Mouse (Mus musculus): ENCODE data around the gene Parn. TPM values are rescaled to one million over a fixed set of nuclear protein-coding genes. Genes with fewer than 3 reads are reported as not detected.
A peak's percentile ranks its signal among the peaks of the same experiment; 100 is the strongest.

Gene Parn
- total and polyA plus RNA-seq, 2 experiments from 2014 or later: 13.2 to 32.1 TPM

DNA sequence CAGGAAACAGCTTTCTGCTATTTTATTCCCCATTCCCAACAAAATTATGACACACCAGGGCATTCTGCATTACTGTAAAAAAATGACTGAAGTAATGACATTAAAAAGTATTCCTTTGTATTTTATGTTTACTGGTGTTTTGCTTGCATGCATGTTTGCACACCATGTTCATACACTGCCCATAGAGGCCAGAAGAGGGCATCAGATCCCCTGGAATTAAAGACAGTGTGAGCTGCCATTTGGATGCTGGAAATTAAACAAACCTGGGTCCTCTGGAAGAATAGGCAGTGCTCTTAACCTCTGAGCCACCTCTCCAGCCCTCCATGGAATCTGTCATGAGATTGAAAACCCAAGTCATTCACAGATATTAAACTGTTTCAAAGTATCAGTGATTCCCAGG is 135.1 kb downstream of the Parn start:
- DNase-seq (ENCODE audit: low spot score) (peak; percentile 61), ATAC-seq (peak; percentile 63; the same call in 1 of the 2 replicates)
- TF ChIP-seq CTCF (IDR thresholded peaks at IDR 0.05; ENCODE audit: low read depth): peak; percentile 79
- Histone ChIP-seq H3K27me3 (ENCODE audit: insufficient read depth, low read length) (no peaks in the 10 kb centered on the region), H3K4me1 (ENCODE audit: insufficient read depth, low read length) (no peaks in the 10 kb centered on the region), H3K9ac (replicated peaks; ENCODE audit: low read length) (no peak overlapping the region), H3K4me2 (ENCODE audit: low read depth, low read length) (no peak overlapping the region), H3K36me3 (ENCODE audit: insufficient read depth, low read length) (no peaks in the 10 kb centered on the region), H3K27ac (no peak overlapping the region), H3K9me3 (ENCODE audit: low read length) (no peaks in the 10 kb centered on the region), H3K4me3 (ENCODE audit: low read length) (no peak overlapping the region)

DNA sequence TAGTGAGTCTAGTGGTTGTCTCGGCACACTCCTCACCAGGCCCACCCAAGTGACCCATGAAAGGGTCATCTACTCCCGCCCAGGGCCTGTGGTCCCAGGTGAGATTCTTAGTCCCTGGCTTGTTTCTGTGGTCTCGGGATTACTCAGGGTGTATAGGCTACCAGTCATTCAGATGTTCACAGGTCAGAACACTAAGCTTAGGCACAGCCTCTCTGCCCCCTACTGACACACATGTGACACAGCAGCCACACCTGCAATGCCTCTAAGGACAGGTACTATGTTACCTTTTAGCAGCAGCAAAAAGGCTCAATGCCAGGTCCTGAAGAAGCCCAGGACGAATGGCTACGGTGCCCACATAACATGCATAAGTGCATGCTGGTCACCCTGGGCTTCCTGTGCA is 136.7 kb downstream of the Parn start:
- no peak for DNase-seq (ENCODE audit: low spot score)
- Histone ChIP-seq H3K36me3 (ENCODE audit: insufficient read depth, low read length) (no peaks in the 10 kb centered on the region), H3K27ac (no peak overlapping the region), H3K4me3 (ENCODE audit: low read length) (no peak overlapping the region), H3K27me3 (ENCODE audit: insufficient read depth, low read length) (no peaks in the 10 kb centered on the region), H3K4me1 (ENCODE audit: insufficient read depth, low read length) (no peaks in the 10 kb centered on the region), H3K4me2 (ENCODE audit: low read depth, low read length) (no peak overlapping the region), H3K9ac (replicated peaks; ENCODE audit: low read length) (no peak overlapping the region), H3K9me3 (ENCODE audit: low read length) (no peaks in the 10 kb centered on the region)
- no peak for ATAC-seq
- WGBS: 89% methylated on average over 5 of the region's 5 CpGs
- no peak for TF ChIP-seq CTCF (IDR thresholded peaks at IDR 0.05; ENCODE audit: low read depth)

DNA sequence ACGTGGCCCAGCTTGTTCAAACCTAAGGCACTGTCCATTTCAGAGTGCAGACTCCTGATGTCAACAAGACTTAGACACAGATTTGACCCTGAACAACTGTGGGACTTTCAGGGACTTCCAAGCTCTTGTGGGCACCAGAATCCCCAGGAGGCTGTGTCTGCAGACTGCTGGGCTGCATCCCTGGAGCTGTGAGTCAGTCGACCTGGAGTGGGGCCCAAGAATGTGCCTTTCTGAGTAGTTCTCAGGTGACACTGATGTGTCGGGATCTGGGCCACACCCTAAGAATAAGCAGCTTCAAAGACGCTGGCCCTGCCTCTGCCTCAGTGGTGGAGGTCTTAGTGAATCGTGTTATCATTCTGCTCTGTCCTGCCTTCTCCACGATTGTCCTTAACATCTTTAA is 146.6 kb downstream of the Parn start:
- H3K4me1 ChIP-seq (ENCODE audit: insufficient read depth, low read length): no peaks in the 10 kb centered on the region
- H3K36me3 ChIP-seq (ENCODE audit: insufficient read depth, low read length): no peaks in the 10 kb centered on the region
- WGBS: 84% methylated on average over 6 of the region's 6 CpGs
- H3K27me3 ChIP-seq (ENCODE audit: insufficient read depth, low read length): no peaks in the 10 kb centered on the region
- ATAC-seq: no peak
- no peak overlapping the region for H3K4me3 ChIP-seq (ENCODE audit: low read length)
- no peak overlapping the region for H3K9ac ChIP-seq (replicated peaks; ENCODE audit: low read length)
- H3K27ac ChIP-seq: no peak overlapping the region
- no peak overlapping the region for H3K4me2 ChIP-seq (ENCODE audit: low read depth, low read length)
- TF ChIP-seq CTCF (IDR thresholded peaks at IDR 0.05; ENCODE audit: low read depth): no peak
- H3K9me3 ChIP-seq (ENCODE audit: low read length): no peaks in the 10 kb centered on the region
- no peak for DNase-seq (ENCODE audit: low spot score)

DNA sequence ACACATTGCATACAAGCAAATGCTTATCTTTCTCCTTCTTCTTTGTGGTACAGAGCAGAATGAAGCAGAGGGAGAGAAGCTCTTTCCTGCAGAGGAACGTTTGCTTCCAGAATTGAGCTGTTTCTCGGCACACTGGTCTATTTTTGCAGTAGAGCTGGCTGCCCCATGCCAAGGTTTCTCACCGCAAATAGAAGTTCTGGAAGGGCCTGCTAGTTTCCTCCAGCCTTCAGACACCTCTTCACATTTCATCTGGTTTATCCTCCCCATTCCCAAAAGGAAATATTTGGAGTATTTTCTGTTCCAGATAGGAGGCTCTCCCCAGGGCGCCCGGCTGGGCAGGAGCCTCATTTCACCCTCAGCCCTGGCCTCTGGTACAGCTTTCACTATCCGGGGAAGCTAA is 147.7 kb downstream of the Parn start:
- Histone ChIP-seq H3K4me3 (ENCODE audit: low read length) (no peak overlapping the region), H3K36me3 (ENCODE audit: insufficient read depth, low read length) (no peaks in the 10 kb centered on the region), H3K4me2 (ENCODE audit: low read depth, low read length) (no peak overlapping the region), H3K27ac (no peak overlapping the region), H3K4me1 (ENCODE audit: insufficient read depth, low read length) (no peaks in the 10 kb centered on the region), H3K27me3 (ENCODE audit: insufficient read depth, low read length) (no peaks in the 10 kb centered on the region), H3K9me3 (ENCODE audit: low read length) (no peaks in the 10 kb centered on the region), H3K9ac (replicated peaks; ENCODE audit: low read length) (no peak overlapping the region)
- DNase-seq (ENCODE audit: low spot score) (no peak), ATAC-seq (no peak)
- TF ChIP-seq CTCF (IDR thresholded peaks at IDR 0.05; ENCODE audit: low read depth): no peak
- WGBS: 91% methylated on average over 6 of the region's 6 CpGs

DNA sequence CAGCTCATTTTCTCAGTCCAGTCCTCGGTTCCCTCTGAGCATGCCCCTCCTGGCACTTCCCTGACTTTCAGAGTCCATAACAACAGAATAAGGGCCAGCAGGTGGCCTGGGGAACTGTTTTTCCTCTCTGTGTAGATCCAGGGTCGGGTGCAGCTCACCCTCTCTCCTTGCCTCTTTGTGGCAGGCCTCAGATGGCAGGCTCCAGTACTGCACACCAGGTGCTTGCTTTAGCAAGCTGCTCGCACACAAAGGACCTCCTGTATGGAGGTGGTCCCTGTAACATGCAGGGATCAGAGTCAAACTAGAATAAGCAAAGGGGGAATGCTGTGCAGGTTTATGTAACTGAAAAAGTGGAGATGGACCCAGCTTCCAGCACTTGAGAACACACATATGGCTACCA is 151.8 kb downstream of the Parn start:
- no peak overlapping the region for H3K4me3 ChIP-seq (ENCODE audit: low read length)
- H3K27ac ChIP-seq: no peak overlapping the region
- H3K4me2 ChIP-seq (ENCODE audit: low read depth, low read length): no peak overlapping the region
- no peak for DNase-seq (ENCODE audit: low spot score)
- H3K9me3 ChIP-seq (ENCODE audit: low read length): no peaks in the 10 kb centered on the region
- TF ChIP-seq CTCF (IDR thresholded peaks at IDR 0.05; ENCODE audit: low read depth): no peak
- H3K27me3 ChIP-seq (ENCODE audit: insufficient read depth, low read length): no peaks in the 10 kb centered on the region
- no peak overlapping the region for H3K9ac ChIP-seq (replicated peaks; ENCODE audit: low read length)
- H3K4me1 ChIP-seq (ENCODE audit: insufficient read depth, low read length): no peaks in the 10 kb centered on the region
- H3K36me3 ChIP-seq (ENCODE audit: insufficient read depth, low read length): no peaks in the 10 kb centered on the region
- ATAC-seq: no peak
- WGBS: 55% methylated on average over 3 of the region's 3 CpGs

DNA sequence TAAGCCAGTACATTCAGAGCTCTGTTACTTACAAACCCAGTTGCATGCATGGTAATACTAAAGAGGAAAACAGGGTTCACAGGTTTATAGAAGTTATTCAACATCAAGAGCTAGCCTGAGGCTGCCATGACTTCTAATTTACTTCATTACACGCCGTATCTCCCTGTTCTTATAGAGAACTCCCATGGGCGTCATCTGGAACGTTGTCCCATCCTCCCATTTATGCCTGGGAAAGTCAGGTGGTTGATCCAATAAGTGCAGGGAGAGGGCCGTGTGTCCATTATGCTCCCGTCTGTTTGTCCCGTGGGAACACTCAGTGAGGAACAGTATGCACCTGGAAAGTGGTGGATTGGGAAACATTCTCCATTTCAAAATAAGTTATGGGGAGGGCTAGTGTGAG is 152.4 kb downstream of the Parn start:
- H3K4me1 ChIP-seq (ENCODE audit: insufficient read depth, low read length): no peaks in the 10 kb centered on the region
- 80% methylated on average over 7 of the region's 7 CpGs for WGBS
- no peak overlapping the region for H3K4me2 ChIP-seq (ENCODE audit: low read depth, low read length)
- no peak overlapping the region for H3K4me3 ChIP-seq (ENCODE audit: low read length)
- H3K27ac ChIP-seq: no peak overlapping the region
- ATAC-seq: no peak
- H3K27me3 ChIP-seq (ENCODE audit: insufficient read depth, low read length): no peaks in the 10 kb centered on the region
- no peaks in the 10 kb centered on the region for H3K36me3 ChIP-seq (ENCODE audit: insufficient read depth, low read length)
- no peaks in the 10 kb centered on the region for H3K9me3 ChIP-seq (ENCODE audit: low read length)
- no peak for DNase-seq (ENCODE audit: low spot score)
- H3K9ac ChIP-seq (replicated peaks; ENCODE audit: low read length): no peak overlapping the region
- TF ChIP-seq CTCF (IDR thresholded peaks at IDR 0.05; ENCODE audit: low read depth): no peak

DNA sequence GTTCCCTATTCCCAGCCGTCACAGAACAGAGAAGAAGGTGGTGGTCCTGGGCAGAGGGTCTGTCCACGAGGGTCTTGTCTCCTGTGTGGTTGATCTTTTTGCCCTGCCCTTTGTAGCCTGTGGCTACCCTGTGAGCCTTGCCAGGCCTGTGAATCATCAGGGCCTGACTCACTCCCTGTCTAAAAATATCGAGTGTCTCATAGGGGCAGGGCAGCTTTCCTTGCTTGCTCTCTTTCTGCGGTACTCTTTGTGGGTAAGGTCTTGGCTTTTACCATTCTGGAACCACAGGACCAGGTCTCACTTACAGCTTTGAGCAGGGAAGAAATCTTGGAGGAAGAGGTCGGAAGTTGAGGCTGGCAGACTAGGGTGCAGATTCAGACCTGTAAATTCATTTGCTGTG is 162.9 kb downstream of the Parn start:
- H3K9me3 ChIP-seq (ENCODE audit: low read length): no peaks in the 10 kb centered on the region
- no peak for DNase-seq (ENCODE audit: low spot score)
- ATAC-seq: no peak

More for the DNA sequence above, 162.9 kb downstream of the Parn start:
- 79% methylated on average over 5 of the region's 5 CpGs for WGBS
- no peak overlapping the region for H3K9ac ChIP-seq (replicated peaks; ENCODE audit: low read length)
- no peak for TF ChIP-seq CTCF (IDR thresholded peaks at IDR 0.05; ENCODE audit: low read depth)
- no peak overlapping the region for H3K4me2 ChIP-seq (ENCODE audit: low read depth, low read length)
- no peaks in the 10 kb centered on the region for H3K4me1 ChIP-seq (ENCODE audit: insufficient read depth, low read length)
- no peak overlapping the region for H3K4me3 ChIP-seq (ENCODE audit: low read length)
- H3K27me3 ChIP-seq (ENCODE audit: insufficient read depth, low read length): no peaks in the 10 kb centered on the region
- no peaks in the 10 kb centered on the region for H3K36me3 ChIP-seq (ENCODE audit: insufficient read depth, low read length)
- H3K27ac ChIP-seq: no peak overlapping the region

Measured in hindbrain, postnatal 0 days (tissue).